Mouse (Mus musculus) C2C12 (cell line): ENCODE measurements around the gene Cerk. TPM values are rescaled to one million over a fixed set of nuclear protein-coding genes. Genes with fewer than 3 reads are reported as not detected.

Experiments
- H3K27me3 ChIP-seq: one replicate; pipeline ENCODE4 v1.6.1; 2011; ENCODE audit not compliant: control insufficient read depth, insufficient read depth, insufficient read length
- H3K36me3 ChIP-seq: one replicate; pipeline ENCODE4 v1.6.1; 2011; ENCODE audit not compliant: control insufficient read depth, insufficient read depth
- H3K4me3 ChIP-seq: one replicate; pipeline ENCODE4 v1.5.1; 2011; ENCODE audit warnings: mild to moderate bottlenecking, control low read depth; ENCODE audit not compliant: poor library complexity, insufficient read depth, severe bottlenecking
- H3K79me2 ChIP-seq: one replicate; pipeline ENCODE4 v1.6.1; 2011; ENCODE audit not compliant: control insufficient read depth, insufficient read depth
- H3K79me3 ChIP-seq: one replicate; pipeline ENCODE4 v1.6.1; 2011; ENCODE audit warnings: low read depth, control low read depth
- H3ac ChIP-seq: one replicate; pipeline ENCODE3; 2011; ENCODE audit warnings: low read depth; ENCODE audit not compliant: control insufficient read depth, insufficient read length
- CEBPB ChIP-seq: IDR thresholded peaks from one replicate; pipeline ENCODE4 v1.6.1; 2011; ENCODE audit warnings: low read depth, mild to moderate bottlenecking, control low read depth, moderate library complexity
- CTCF ChIP-seq: IDR thresholded peaks from one replicate; pipeline ENCODE4 v1.5.1; 2011; ENCODE audit not compliant: control insufficient read depth, insufficient read depth, insufficient read length
- FOSL1 ChIP-seq: IDR thresholded peaks from one replicate; pipeline ENCODE4 v1.8.0; 2011; ENCODE audit warnings: mild to moderate bottlenecking, low read length; ENCODE audit not compliant: poor library complexity, insufficient read depth, severe bottlenecking
- MAX ChIP-seq: IDR thresholded peaks from one replicate; pipeline ENCODE4 v1.6.1; 2011; ENCODE audit warnings: mild to moderate bottlenecking, control low read depth
- MYOD1 ChIP-seq: IDR thresholded peaks from one replicate; pipeline ENCODE4 v1.6.1; 2011; ENCODE audit warnings: low read depth; ENCODE audit not compliant: control insufficient read depth, insufficient read length
- MYOG ChIP-seq: IDR thresholded peaks from one replicate; pipeline ENCODE4 v1.6.1; 2011; ENCODE audit not compliant: control insufficient read depth, insufficient read length; ENCODE audit errors: extremely low read depth
- USF1 ChIP-seq: IDR thresholded peaks from one replicate; pipeline ENCODE4 v1.6.1; 2011; ENCODE audit warnings: low read depth, mild to moderate bottlenecking, control low read depth, moderate library complexity
- polyA plus RNA-seq: library from polyadenylated mRNA; unstranded; fragments of >200 nt; fragmentation: generic; extraction: Trizol; gene quantifications from one replicate; pipeline ENCODE4 v1.2.1, GENCODE M21; 2012; ENCODE audit warnings: missing spikeins

Cerk gene
- polyA plus RNA-seq, 1 experiment = 18.1 TPM

DNA sequence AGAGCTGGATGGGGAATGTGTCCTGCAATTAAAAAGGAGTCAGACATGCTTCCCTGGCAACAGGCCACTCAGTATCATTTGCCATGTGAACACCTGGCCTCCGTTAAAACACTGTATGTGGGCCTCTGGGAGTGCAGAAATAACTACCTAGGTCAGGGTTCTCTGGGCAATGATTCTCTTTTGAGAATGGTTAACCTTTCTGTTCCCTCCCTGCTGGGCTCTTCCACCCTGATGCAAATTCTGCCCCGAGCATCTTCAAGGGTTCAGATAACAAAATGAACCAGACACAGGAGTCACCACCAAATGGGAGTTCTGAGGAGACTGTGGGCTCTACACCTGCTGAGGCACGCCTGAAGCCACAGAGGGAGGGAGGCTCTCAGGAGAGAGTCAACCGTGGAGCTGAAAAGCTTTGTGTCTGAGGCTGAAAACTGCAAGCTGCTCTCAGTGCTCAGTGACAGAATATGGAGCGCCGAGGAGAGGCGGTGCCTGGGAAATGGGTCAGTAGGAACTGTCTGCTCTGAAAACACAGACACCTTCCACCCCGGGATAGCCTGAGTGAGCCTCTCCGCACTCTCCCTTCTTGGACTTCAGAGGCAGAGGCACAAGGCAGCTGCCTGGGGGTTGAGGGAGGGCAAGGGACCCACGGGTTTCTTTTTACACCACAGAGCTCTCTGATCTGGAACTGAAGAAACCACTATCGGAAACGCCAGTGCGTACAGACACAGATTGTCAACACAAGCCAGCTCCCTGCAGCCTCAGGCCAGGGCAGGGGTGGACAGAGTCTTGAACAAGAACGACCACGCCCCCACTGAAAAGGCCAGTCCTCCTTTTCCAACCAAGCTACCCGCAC, 12.6 kb downstream of the Cerk start:
- TF ChIP-seq FOSL1 (no peak), MYOG (no peak), USF1 (no peak), MAX (no peak), CTCF (no peak), MYOD1 (no peak), CEBPB (no peak)
- Histone ChIP-seq H3K79me2 (peaks cover 2% of the 10 kb centered on the region), H3K27me3 (no peaks in the 10 kb centered on the region), H3K36me3 (no peaks in the 10 kb centered on the region), H3K79me3 (no peaks in the 10 kb centered on the region), H3ac (no peak overlapping the region), H3K4me3 (no peak overlapping the region)

DNA sequence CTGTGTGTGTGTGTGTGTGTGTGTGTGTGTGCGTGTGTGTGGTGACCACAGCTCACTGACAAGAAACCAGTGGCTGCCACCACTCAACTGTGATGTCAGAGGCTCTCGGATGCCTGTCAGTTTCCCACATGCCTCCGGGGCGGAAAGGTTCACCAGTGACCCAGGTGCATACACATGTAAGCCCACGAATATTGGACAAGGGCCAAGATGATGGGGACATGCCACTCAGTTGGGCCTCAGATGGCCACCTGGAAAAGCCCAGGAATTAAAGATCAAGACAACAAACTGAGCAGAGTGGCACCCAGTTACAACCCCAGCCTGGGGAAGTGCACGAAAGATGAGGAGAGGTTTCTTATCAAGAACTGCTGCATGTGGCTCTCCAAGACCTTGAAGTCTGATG, 13.4 kb downstream of the Cerk start:
- Histone ChIP-seq H3K36me3 (no peaks in the 10 kb centered on the region), H3K79me2 (peaks cover 10% of the 10 kb centered on the region), H3K79me3 (no peaks in the 10 kb centered on the region), H3ac (no peak overlapping the region), H3K27me3 (no peaks in the 10 kb centered on the region), H3K4me3 (no peak overlapping the region)
- TF ChIP-seq CEBPB = no peak
- no peak for TF ChIP-seq MAX
- TF ChIP-seq MYOD1 = no peak
- TF ChIP-seq FOSL1 = no peak
- TF ChIP-seq USF1 = no peak
- TF ChIP-seq MYOG = no peak

DNA sequence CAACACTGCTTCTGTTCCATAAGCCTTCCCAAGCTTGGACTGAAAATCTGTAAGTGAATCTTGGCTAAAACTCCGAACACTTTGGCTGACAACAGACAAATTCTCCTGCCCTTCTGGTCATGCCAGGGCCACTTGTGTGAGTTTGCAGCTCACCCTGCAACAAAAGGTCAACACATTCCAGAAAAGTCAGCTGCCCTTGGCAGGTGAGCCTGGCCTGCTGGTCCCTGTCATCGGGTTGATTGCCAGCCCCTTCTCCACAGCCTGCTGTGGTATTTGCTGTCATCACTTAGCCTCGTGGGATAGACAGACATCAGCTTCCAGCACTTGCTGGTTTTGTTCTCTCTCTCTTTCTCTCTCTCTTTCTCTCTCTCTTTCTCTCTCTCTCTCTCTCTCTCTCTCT, 13.8 kb downstream of the Cerk start:
- no peak overlapping the region for H3ac ChIP-seq
- H3K79me2 ChIP-seq = peaks cover 10% of the 10 kb centered on the region
- no peaks in the 10 kb centered on the region for H3K27me3 ChIP-seq
- no peaks in the 10 kb centered on the region for H3K36me3 ChIP-seq
- TF ChIP-seq MYOD1 = no peak
- no peak for TF ChIP-seq CTCF
- TF ChIP-seq CEBPB = no peak
- no peak overlapping the region for H3K4me3 ChIP-seq
- H3K79me3 ChIP-seq = no peaks in the 10 kb centered on the region

DNA sequence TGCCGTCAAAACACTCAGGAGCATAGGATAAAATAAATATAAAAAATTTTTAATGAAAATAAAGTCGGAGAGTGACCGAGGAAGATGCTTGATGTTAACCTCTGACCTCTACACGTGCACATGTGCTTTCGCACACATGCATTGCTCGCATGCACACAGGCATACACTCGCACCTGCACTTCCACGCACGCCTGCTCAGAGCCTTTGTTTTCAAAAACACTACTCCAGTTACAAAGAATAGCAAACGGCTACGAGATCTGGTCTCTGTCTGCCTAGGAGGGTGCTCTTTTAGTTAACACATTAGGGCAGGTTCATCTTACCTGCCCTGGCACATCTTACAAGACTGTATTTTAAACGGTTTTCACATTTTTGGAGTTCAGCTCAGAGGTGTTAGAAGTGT, 14.6 kb downstream of the Cerk start:
- no peak for TF ChIP-seq MYOD1
- no peak for TF ChIP-seq CTCF
- no peak for TF ChIP-seq FOSL1
- TF ChIP-seq CEBPB = no peak
- TF ChIP-seq MAX = no peak
- no peak for TF ChIP-seq USF1
- TF ChIP-seq MYOG = no peak
- Histone ChIP-seq H3ac (no peak overlapping the region), H3K79me3 (no peaks in the 10 kb centered on the region), H3K79me2 (peaks cover 10% of the 10 kb centered on the region), H3K4me3 (no peak overlapping the region), H3K36me3 (no peaks in the 10 kb centered on the region), H3K27me3 (no peaks in the 10 kb centered on the region)

DNA sequence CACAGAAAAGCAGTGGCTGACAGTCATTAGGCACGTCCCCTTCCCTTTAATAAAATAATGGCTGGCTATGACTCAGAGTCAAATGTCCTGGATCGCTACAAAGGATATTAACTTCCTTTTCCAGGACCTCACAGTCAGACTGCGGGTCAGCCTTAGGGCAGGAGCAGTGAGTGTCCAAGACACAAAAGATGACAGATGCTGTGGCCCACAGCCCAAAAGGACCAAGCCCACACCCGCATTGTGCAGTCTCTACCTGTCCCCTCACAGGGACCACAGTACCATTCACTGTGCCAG, 16.2 kb downstream of the Cerk start:
- Histone ChIP-seq H3K79me3 (no peaks in the 10 kb centered on the region), H3ac (no peak overlapping the region), H3K36me3 (peaks cover under 1% of the 10 kb centered on the region), H3K79me2 (peaks cover 10% of the 10 kb centered on the region), H3K27me3 (no peaks in the 10 kb centered on the region), H3K4me3 (no peak overlapping the region)
- no peak for TF ChIP-seq MYOD1
- TF ChIP-seq CEBPB = no peak
- no peak for TF ChIP-seq FOSL1
- TF ChIP-seq MYOG = no peak
- TF ChIP-seq USF1 = no peak
- TF ChIP-seq MAX = no peak
- TF ChIP-seq CTCF = no peak
